Mouse (Mus musculus): Measurements from ENCODE around the gene Cldn10. TPM values are rescaled to one million over a fixed set of nuclear protein-coding genes. Genes with fewer than 3 reads are reported as not detected.

Gene Cldn10
- total and polyA plus RNA-seq, 2 experiments from 2014 or later, result 2.4 to 11.3 TPM

GRCm38 (mm10) chr14:118856563-118856962 is 68.9 kb downstream of the Cldn10 start:
- 89% methylated on average over 6 of the region's 6 CpGs for WGBS
- H3K4me1 ChIP-seq (ENCODE audit: insufficient read depth), result 0 out of 2 replicates have a peak, but pooled peaks cover 6% of the 10 kb centered on the region
- no peak overlapping the region for H3K4me2 ChIP-seq (ENCODE audit: low read depth)
- TF ChIP-seq CTCF (IDR thresholded peaks at IDR 0.05; ENCODE audit: low read depth), result no peak
- no peak overlapping the region for H3K9ac ChIP-seq
- H3K27ac ChIP-seq (ENCODE audit: low read depth, low read length), result no peak overlapping the region
- H3K36me3 ChIP-seq (ENCODE audit: insufficient read depth), result no peaks in the 10 kb centered on the region
- H3K27me3 ChIP-seq (ENCODE audit: insufficient read depth, low read length), result peaks cover 5% of the 10 kb centered on the region; the same call in 1 of the 2 replicates
- no peak for DNase-seq
- H3K9me3 ChIP-seq (ENCODE audit: low read length), result no peaks in the 10 kb centered on the region
- H3K4me3 ChIP-seq (ENCODE audit: low read depth, low read length), result no peak overlapping the region
- no peak for ATAC-seq

GRCm38 (mm10) chr14:118858318-118858717 is 70.6 kb downstream of the Cldn10 start:
- Histone ChIP-seq H3K9me3 (ENCODE audit: low read length) (no peaks in the 10 kb centered on the region), H3K27me3 (ENCODE audit: insufficient read depth, low read length) (peaks cover 2% of the 10 kb centered on the region; the same call in 1 of the 2 replicates), H3K27ac (ENCODE audit: low read depth, low read length) (no peak overlapping the region), H3K36me3 (ENCODE audit: insufficient read depth) (no peaks in the 10 kb centered on the region), H3K4me1 (ENCODE audit: insufficient read depth) (0 out of 2 replicates have a peak, but pooled peaks cover 6% of the 10 kb centered on the region), H3K4me2 (ENCODE audit: low read depth) (no peak overlapping the region), H3K9ac (no peak overlapping the region), H3K4me3 (ENCODE audit: low read depth, low read length) (no peak overlapping the region)
- ATAC-seq (no peak), DNase-seq (no peak)
- 28% methylated on average over 6 of the region's 6 CpGs for WGBS
- TF ChIP-seq CTCF (IDR thresholded peaks at IDR 0.05; ENCODE audit: low read depth), result no peak

- Histone ChIP-seq H3K4me2 (ENCODE audit: low read depth) (no peak overlapping the region), H3K4me3 (ENCODE audit: low read depth, low read length) (no peak overlapping the region), H3K36me3 (ENCODE audit: insufficient read depth) (no peaks in the 10 kb centered on the region), H3K4me1 (ENCODE audit: insufficient read depth) (no peaks in the 10 kb centered on the region), H3K27me3 (ENCODE audit: insufficient read depth, low read length) (no peaks in the 10 kb centered on the region), H3K9me3 (ENCODE audit: low read length) (no peaks in the 10 kb centered on the region), H3K27ac (ENCODE audit: low read depth, low read length) (no peak overlapping the region), H3K9ac (no peak overlapping the region)
- ATAC-seq, result no peak
- DNase-seq, result no peak
- no peak for TF ChIP-seq CTCF (IDR thresholded peaks at IDR 0.05; ENCODE audit: low read depth)
- 79% methylated on average over 7 of the region's 7 CpGs for WGBS
Measured at GRCm38 (mm10) chr14:118862253-118862652, 74.5 kb downstream of the Cldn10 start.

- H3K36me3 ChIP-seq (ENCODE audit: insufficient read depth), result no peaks in the 10 kb centered on the region
- H3K9ac ChIP-seq, result no peak overlapping the region
- H3K4me2 ChIP-seq (ENCODE audit: low read depth), result no peak overlapping the region
- H3K27me3 ChIP-seq (ENCODE audit: insufficient read depth, low read length), result no peaks in the 10 kb centered on the region
- no peak for TF ChIP-seq CTCF (IDR thresholded peaks at IDR 0.05; ENCODE audit: low read depth)
- H3K4me3 ChIP-seq (ENCODE audit: low read depth, low read length), result no peak overlapping the region
- peaks cover 2% of the 10 kb centered on the region; the same call in 1 of the 2 replicates for H3K4me1 ChIP-seq (ENCODE audit: insufficient read depth)
- WGBS, result 50% methylated on average over 4 of the region's 4 CpGs
- no peaks in the 10 kb centered on the region for H3K9me3 ChIP-seq (ENCODE audit: low read length)
- no peak overlapping the region for H3K27ac ChIP-seq (ENCODE audit: low read depth, low read length)
- no peak for DNase-seq
- no peak for ATAC-seq
Measured at GRCm38 (mm10) chr14:118864905-118865304, 77.2 kb downstream of the Cldn10 start.

- no peak for DNase-seq
Measured at GRCm38 (mm10) chr14:118866014-118866811, 78.5 kb downstream of the Cldn10 start.

GRCm38 (mm10) chr14:118867366-118867765 is 79.7 kb downstream of the Cldn10 start:
- ATAC-seq, result no peak
- H3K27ac ChIP-seq (ENCODE audit: low read depth, low read length), result no peak overlapping the region
- DNase-seq, result no peak
- TF ChIP-seq CTCF (IDR thresholded peaks at IDR 0.05; ENCODE audit: low read depth), result no peak
- H3K27me3 ChIP-seq (ENCODE audit: insufficient read depth, low read length), result no peaks in the 10 kb centered on the region
- no peaks in the 10 kb centered on the region for H3K9me3 ChIP-seq (ENCODE audit: low read length)
- H3K4me2 ChIP-seq (ENCODE audit: low read depth), result no peak overlapping the region
- no peak overlapping the region for H3K4me3 ChIP-seq (ENCODE audit: low read depth, low read length)
- H3K9ac ChIP-seq, result no peak overlapping the region
- whole genome bisulfite sequencing, result 40% methylated on average over 6 of the region's 6 CpGs
- H3K36me3 ChIP-seq (ENCODE audit: insufficient read depth), result peaks cover 5% of the 10 kb centered on the region; the same call in 1 of the 2 replicates
- H3K4me1 ChIP-seq (ENCODE audit: insufficient read depth), result peaks cover 2% of the 10 kb centered on the region; the same call in 1 of the 2 replicates

More at GRCm38 (mm10) chr14:118866014-118866811, 78.5 kb downstream of the Cldn10 start:
- Histone ChIP-seq H3K9me3 (ENCODE audit: low read length) (no peaks in the 10 kb centered on the region), H3K27ac (ENCODE audit: low read depth, low read length) (no peak overlapping the region), H3K9ac (no peak overlapping the region), H3K4me1 (ENCODE audit: insufficient read depth) (peaks cover 2% of the 10 kb centered on the region; the same call in 1 of the 2 replicates), H3K4me3 (ENCODE audit: low read depth, low read length) (no peak overlapping the region), H3K27me3 (ENCODE audit: insufficient read depth, low read length) (no peaks in the 10 kb centered on the region), H3K36me3 (ENCODE audit: insufficient read depth) (peaks cover 3% of the 10 kb centered on the region; the same call in 1 of the 2 replicates), H3K4me2 (ENCODE audit: low read depth) (no peak overlapping the region)
- 92% methylated on average over 10 of the region's 10 CpGs for WGBS
- no peak for TF ChIP-seq CTCF (IDR thresholded peaks at IDR 0.05; ENCODE audit: low read depth)
- no peak for ATAC-seq

GRCm38 (mm10) chr14:118868102-118868724 is 80.5 kb downstream of the Cldn10 start:
- Histone ChIP-seq H3K4me1 (ENCODE audit: insufficient read depth) (peaks cover 2% of the 10 kb centered on the region; the same call in 1 of the 2 replicates), H3K27ac (ENCODE audit: low read depth, low read length) (no peak overlapping the region), H3K36me3 (ENCODE audit: insufficient read depth) (peaks cover 14% of the 10 kb centered on the region; the same call in 1 of the 2 replicates), H3K9ac (no peak overlapping the region), H3K4me2 (ENCODE audit: low read depth) (no peak overlapping the region), H3K27me3 (ENCODE audit: insufficient read depth, low read length) (no peaks in the 10 kb centered on the region), H3K4me3 (ENCODE audit: low read depth, low read length) (no peak overlapping the region), H3K9me3 (ENCODE audit: low read length) (no peaks in the 10 kb centered on the region)
- ATAC-seq, result peak; percentile 90
- WGBS, result 34% methylated on average over 13 of the region's 13 CpGs
- TF ChIP-seq CTCF (IDR thresholded peaks at IDR 0.05; ENCODE audit: low read depth), result no peak
- peak; percentile 74 for DNase-seq

Data from forebrain, postnatal 0 days (tissue).